Mouse (Mus musculus) forebrain, embryonic 14.5 days (tissue): ENCODE data around the gene Cuedc1. TPM values are rescaled to one million over a fixed set of nuclear protein-coding genes. Genes with fewer than 3 reads are reported as not detected.

Experiments used
- ATAC-seq: fragments of 200-750 bp; cut with Nextera tagmentation; 2 replicates; pipeline ENCODE4 v1.8.0; 2017; ENCODE audit warnings: mild to moderate bottlenecking, moderate library complexity
- DNase-seq: peaks from one replicate; pipeline ENCODE4 v3.0.0-alpha.2; 2015; ENCODE audit warnings: low spot score
- H3K27ac ChIP-seq: fragments of 300-500 bp; sonication (generic); 2 replicates; pipeline ENCODE4 v1.5.1; 2014; ENCODE audit warnings: low read depth, mild to moderate bottlenecking, control low read depth, low read length, moderate library complexity
- H3K27me3 ChIP-seq: fragments of 300-500 bp; sonication (generic); replicated peaks from 2 replicates; pipeline ENCODE4 v1.6.1; 2014; ENCODE audit warnings: low read length, control low read depth, mixed read lengths; ENCODE audit not compliant: control insufficient read depth, insufficient read depth
- H3K36me3 ChIP-seq: fragments of 300-500 bp; sonication (generic); 2 replicates; pipeline ENCODE4 v1.6.1; 2014; ENCODE audit warnings: low read length, control low read depth; ENCODE audit not compliant: control insufficient read depth, insufficient read depth
- H3K4me1 ChIP-seq: fragments of 300-500 bp; sonication (generic); 2 replicates; pipeline ENCODE4 v1.6.1; 2014; ENCODE audit warnings: antibody characterized with exemption, low read length, control low read depth; ENCODE audit not compliant: control insufficient read depth, insufficient read depth
- H3K4me2 ChIP-seq: fragments of 300-500 bp; sonication (generic); 2 replicates; pipeline ENCODE4 v1.6.1; 2014; ENCODE audit warnings: mild to moderate bottlenecking, control low read depth, low read length
- H3K4me3 ChIP-seq: fragments of 300-500 bp; sonication (generic); 2 replicates; pipeline ENCODE4 v1.5.1; 2014; ENCODE audit warnings: low read depth, low read length, control low read depth
- H3K9ac ChIP-seq: fragments of 300-500 bp; sonication (generic); 2 replicates; pipeline ENCODE4 v1.6.1; 2014; ENCODE audit warnings: mild to moderate bottlenecking, low read length, control low read depth, moderate library complexity
- H3K9me3 ChIP-seq: fragments of 300-500 bp; sonication (generic); replicated peaks from 2 replicates; pipeline ENCODE4 v1.6.1; 2016; ENCODE audit warnings: low read length, control low read depth, mixed read lengths; ENCODE audit not compliant: control insufficient read depth
- WGBS: fragments of 180-500 bp; shearing (Covaris S2); extraction: QIAGEN DNeasy Blood & Tissue Kit; methylation state at CpG from one replicate; pipeline ENCODE4 v1.1.7; 2014; 5-methylcytosine and 5-hydroxymethylcytosine counted together
- polyA plus RNA-seq: library from polyadenylated mRNA; unstranded; fragments of >200 nt; fragmentation: Nextera tagmentation; extraction: Ambion mirVana; gene quantifications from 2 replicates; pipeline ENCODE4 v1.2.1, GENCODE M21; 2014

Gene Cuedc1
- polyA plus RNA-seq, 1 experiment from 2014 or later = 13.0 TPM

DNA sequence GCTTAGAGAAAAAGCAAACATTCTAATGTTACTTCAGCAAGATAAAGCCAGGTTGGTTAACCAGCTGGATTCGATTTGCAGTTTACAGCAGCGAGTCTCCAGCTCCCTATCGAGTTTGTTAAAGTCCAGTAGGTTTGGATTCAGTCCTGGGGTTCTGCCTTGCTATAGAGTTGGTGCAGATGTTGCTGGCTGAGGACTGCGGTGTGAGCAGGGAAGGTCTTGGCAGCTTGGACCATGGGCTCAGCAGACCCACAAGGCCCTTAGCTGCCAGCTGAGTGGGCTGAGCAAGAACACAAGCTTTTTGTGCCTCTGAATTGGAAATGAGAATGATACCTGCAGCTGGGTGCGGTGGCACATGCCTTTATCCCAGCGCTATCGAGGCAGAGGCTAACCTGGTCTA, 37.4 kb downstream of the Cuedc1 start:
- no peaks in the 10 kb centered on the region for H3K27me3 ChIP-seq
- H3K4me2 ChIP-seq = no peak overlapping the region
- WGBS = 71% methylated on average over 7 of the region's 7 CpGs
- ATAC-seq = no peak
- H3K9me3 ChIP-seq = no peaks in the 10 kb centered on the region
- peaks cover 26% of the 10 kb centered on the region for H3K4me1 ChIP-seq
- H3K36me3 ChIP-seq = no peaks in the 10 kb centered on the region
- H3K27ac ChIP-seq = no peak overlapping the region
- H3K4me3 ChIP-seq = no peak overlapping the region
- H3K9ac ChIP-seq = no peak overlapping the region
- DNase-seq = no peak

DNA sequence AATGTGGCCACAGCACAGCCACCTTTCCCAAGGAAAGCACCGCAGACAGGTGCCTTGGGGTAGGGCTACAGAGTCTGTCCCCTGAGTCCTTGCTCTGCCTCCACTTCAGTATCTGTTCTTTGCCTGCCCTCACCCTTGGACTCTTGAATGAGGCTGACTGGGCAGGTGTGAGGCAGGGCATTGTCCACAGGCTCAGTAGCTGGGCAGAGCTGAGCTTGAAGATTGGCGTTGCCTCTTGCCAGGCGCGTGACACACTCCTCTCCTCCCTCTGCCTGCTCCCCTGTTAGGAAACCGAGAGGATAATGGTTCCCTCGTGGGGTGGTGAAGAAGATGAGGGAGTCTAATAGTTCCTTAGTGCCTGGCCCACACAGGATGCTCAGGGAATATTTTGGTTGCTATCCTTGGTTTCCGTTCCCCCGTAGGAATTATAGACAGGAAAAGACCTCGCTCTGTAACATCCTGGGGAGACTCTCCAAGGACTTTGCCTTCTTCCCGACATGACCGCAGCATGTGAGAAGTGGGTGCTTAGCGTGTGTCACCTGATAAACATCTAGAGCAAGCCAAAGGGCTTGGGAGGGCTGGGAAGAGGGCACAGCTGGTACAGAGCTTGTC, 40.1 kb downstream of the Cuedc1 start:
- DNase-seq (no peak), ATAC-seq (no peak)
- Histone ChIP-seq H3K27me3 (no peaks in the 10 kb centered on the region), H3K4me2 (no peak overlapping the region), H3K4me1 (peaks cover 40% of the 10 kb centered on the region), H3K27ac (peak overlapping the region; percentile 94), H3K9me3 (no peaks in the 10 kb centered on the region), H3K9ac (no peak overlapping the region; the same call in 1 of the 2 replicates), H3K4me3 (no peak overlapping the region), H3K36me3 (no peaks in the 10 kb centered on the region)
- 55% methylated on average over 12 of the region's 12 CpGs for WGBS

GRCm38 (mm10) chr11:88139256-88139861, 41.5 kb downstream of the Cuedc1 start:
- Histone ChIP-seq H3K9me3 (no peaks in the 10 kb centered on the region), H3K27ac (peak overlapping the region; percentile 94), H3K27me3 (no peaks in the 10 kb centered on the region), H3K36me3 (no peaks in the 10 kb centered on the region), H3K4me2 (peak overlapping the region; percentile 54), H3K9ac (peak overlapping the region; percentile 63), H3K4me1 (peaks cover 40% of the 10 kb centered on the region), H3K4me3 (peak overlapping the region; percentile 11)
- ATAC-seq (peak; percentile 71), DNase-seq (peak; percentile 91)
- WGBS = under 1% methylated on average over 20 of the region's 20 CpGs

DNA sequence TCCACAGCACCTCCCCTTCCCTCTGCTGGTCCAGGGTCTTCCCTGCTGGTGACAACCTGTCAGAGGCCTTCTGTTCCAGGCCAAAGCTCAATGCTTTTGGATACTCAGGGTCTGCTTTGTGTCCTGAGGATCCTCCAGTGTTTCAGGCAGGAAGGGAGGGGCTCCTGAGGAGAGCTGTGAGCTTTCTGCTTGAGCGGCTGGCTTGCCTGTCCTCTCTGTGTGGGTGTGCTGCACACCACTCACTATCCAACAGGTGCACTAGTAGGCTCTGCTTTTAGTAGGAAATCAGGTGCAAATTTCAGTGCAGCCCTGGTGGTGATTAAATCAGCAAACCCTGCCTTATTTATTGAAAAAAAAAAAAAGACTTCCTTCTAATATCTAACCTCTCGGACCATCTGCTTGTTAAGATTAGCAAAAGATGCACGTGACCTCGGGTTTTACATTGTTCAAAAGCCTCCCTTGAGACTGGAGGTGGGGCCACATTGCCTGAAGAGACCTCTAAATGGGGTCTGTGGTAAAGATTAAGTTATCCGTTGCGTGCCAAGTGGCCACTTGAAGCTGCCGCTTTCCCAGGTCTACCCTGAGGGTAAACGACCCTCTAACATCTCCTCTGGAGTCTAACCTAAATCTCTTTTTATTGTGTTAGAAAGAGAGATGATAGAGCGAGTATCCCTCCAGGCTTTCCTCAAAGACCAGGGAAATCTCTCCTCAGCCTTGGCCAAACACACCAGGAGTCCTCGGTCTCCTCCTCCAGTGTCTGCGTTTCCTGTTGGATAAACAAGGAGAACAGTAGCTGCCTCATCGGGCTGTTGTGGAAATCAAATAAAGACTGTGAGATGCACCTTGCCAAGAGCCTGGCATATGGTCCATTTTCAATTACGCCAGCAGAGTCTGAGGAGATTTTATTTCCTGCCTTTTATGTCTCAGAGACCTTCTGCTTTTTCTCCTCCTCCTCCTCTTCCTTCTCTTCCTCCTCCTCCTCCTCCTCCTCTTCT, 42.5 kb downstream of the Cuedc1 start:
- no peak overlapping the region for H3K4me3 ChIP-seq
- peak overlapping the region; percentile 94 for H3K27ac ChIP-seq
- peak overlapping the region; percentile 0; the same call in 1 of the 2 replicates for H3K9ac ChIP-seq
- DNase-seq (peak; percentile 66), ATAC-seq (0 out of 2 replicates have a peak, but pooled peaks have one; percentile 25)
- no peaks in the 10 kb centered on the region for H3K27me3 ChIP-seq
- no peaks in the 10 kb centered on the region for H3K9me3 ChIP-seq
- H3K4me1 ChIP-seq = peaks cover 40% of the 10 kb centered on the region
- WGBS = 12% methylated on average over 13 of the region's 13 CpGs
- H3K4me2 ChIP-seq = peak overlapping the region; percentile 54; the same call in 1 of the 2 replicates
- no peaks in the 10 kb centered on the region for H3K36me3 ChIP-seq

DNA sequence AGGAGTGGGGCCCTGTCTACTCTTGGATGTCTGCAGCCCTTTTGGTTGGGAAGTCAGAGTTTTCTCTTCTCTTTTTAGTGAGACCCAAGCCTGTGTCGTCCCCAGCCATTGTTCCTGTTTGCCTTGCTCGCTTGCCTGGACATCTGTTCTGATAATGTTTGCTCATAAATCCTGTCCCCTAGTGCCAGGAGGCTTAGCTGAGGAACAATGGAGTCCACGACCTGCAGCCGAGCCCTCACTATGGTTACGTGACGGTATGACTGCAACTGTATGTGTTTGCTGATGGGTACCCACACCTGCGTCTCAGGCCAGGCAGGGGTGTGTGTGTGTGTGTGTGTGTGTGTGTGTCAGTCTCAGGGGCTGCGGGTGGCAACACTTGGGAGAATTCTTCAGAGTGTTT, 44.5 kb downstream of the Cuedc1 start:
- Histone ChIP-seq H3K9ac (no peak overlapping the region), H3K36me3 (no peaks in the 10 kb centered on the region), H3K27me3 (no peaks in the 10 kb centered on the region), H3K9me3 (no peaks in the 10 kb centered on the region), H3K27ac (no peak overlapping the region), H3K4me1 (peaks cover 49% of the 10 kb centered on the region), H3K4me2 (no peak overlapping the region), H3K4me3 (no peak overlapping the region)
- WGBS = 27% methylated on average over 8 of the region's 8 CpGs
- ATAC-seq (no peak), DNase-seq (peak; percentile 28)

DNA sequence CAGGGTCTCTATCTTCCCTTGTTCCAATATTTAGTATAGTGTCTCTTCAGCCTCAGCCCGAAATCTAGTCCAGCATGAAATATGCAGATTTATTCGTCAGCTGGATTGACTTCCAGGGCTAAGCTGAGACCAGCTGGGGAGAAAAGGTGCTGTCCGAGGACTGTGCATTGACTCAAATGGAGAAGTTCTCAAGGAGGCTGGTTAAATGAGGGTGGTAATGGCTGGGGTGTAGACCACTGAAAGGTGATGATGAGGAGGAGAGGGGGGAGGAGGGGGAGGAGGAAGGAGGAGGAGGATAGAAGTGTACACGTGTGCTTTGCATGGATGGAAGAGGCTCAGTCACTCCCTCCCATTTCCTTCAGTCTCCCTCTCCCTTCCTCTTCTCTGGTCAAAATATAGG, 46.2 kb downstream of the Cuedc1 start:
- no peaks in the 10 kb centered on the region for H3K27me3 ChIP-seq
- 62% methylated on average over 4 of the region's 4 CpGs for WGBS
- H3K9me3 ChIP-seq = no peaks in the 10 kb centered on the region
- H3K4me1 ChIP-seq = peaks cover 48% of the 10 kb centered on the region
- H3K36me3 ChIP-seq = no peaks in the 10 kb centered on the region
- H3K9ac ChIP-seq = no peak overlapping the region
- ATAC-seq (no peak), DNase-seq (no peak)
- no peak overlapping the region for H3K4me3 ChIP-seq
- H3K27ac ChIP-seq = no peak overlapping the region
- H3K4me2 ChIP-seq = no peak overlapping the region

DNA sequence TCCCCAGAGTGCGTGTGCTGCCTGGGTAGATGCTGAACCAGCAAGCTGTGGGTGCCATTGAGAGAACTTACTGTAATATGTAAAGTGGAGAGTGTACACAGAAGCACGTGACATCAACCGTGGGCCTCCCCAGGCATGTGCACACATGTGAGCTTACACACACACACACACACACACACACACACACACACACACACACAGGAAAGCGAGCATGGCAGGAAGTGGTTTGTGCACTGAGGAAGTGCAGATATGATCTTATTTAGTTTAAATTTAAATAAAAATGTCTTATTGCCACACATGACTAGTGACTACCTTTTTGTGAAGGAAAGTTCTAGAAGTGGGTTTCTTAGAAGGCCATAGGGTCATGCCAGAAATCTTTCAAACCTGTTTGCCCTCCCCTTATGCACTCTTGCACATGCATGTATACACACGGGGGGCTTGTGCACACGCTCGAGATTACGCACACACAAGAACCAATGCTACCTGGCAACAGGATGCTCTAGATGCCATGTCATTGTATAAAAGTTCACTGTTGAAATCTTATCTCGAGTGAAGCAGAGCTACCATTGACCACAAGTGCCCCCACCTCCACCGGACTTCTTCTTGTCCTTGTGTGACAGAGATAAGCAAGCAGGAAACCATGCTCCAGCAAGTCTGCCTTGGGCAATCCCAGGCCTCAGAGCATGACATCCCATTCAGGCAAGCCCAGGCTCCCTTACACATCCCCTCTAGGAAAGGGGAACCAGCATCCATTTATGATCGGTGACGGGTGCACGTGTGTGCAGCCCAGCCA, 47.6 kb downstream of the Cuedc1 start:
- H3K27ac ChIP-seq = peak overlapping the region; percentile 21; the same call in 1 of the 2 replicates
- no peak overlapping the region for H3K4me3 ChIP-seq
- ATAC-seq (no peak), DNase-seq (no peak)
- no peaks in the 10 kb centered on the region for H3K36me3 ChIP-seq
- no peaks in the 10 kb centered on the region for H3K9me3 ChIP-seq
- no peaks in the 10 kb centered on the region for H3K27me3 ChIP-seq
- WGBS = 92% methylated on average over 13 of the region's 13 CpGs
- H3K9ac ChIP-seq = no peak overlapping the region
- no peak overlapping the region for H3K4me2 ChIP-seq
- H3K4me1 ChIP-seq = peaks cover 38% of the 10 kb centered on the region

DNA sequence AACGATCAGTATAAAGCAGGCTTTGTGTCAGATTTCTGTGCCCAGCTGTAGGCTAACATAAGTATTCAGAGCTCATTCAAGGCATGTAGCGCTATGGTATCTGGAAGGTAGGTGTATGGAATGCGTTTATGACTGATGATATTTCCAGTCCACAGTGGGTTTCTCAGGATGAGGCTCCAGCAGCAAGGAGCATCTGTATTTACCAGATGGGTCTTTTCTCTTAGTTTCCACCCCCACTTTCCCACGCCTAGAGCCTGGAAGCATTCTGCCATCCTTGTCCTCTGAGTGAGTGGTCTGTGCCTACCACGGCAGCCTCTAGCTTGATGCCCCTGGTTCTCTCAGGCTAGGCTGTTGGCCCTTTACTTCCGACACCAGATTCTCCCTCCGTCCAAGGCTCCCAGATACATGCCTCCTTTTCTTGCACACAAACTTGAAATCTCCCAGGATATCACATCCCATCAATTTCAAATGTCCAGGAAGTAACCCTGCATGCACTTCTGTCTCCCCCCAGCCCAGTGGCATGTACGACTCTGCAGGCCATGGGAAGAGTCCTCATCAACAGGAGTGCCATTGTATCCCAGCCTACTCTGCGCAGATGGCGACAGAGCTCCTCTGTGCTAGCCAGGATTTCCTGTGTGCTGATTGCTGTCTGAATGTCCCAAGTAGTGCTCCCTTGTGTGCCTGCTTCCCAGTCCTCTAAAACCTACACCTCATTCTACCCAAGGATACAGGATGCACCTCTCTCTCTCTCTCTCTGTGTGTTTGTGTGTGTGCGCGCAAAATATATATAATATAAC, 48.6 kb downstream of the Cuedc1 start:
- Histone ChIP-seq H3K4me3 (no peak overlapping the region), H3K4me1 (peaks cover 40% of the 10 kb centered on the region), H3K27ac (no peak overlapping the region), H3K27me3 (no peaks in the 10 kb centered on the region), H3K9ac (no peak overlapping the region), H3K9me3 (no peaks in the 10 kb centered on the region), H3K36me3 (no peaks in the 10 kb centered on the region), H3K4me2 (no peak overlapping the region)
- 73% methylated on average over 12 of the region's 12 CpGs for WGBS
- DNase-seq (no peak), ATAC-seq (no peak)
